Mouse (Mus musculus): ENCODE results near the gene Adam19.

DNA sequence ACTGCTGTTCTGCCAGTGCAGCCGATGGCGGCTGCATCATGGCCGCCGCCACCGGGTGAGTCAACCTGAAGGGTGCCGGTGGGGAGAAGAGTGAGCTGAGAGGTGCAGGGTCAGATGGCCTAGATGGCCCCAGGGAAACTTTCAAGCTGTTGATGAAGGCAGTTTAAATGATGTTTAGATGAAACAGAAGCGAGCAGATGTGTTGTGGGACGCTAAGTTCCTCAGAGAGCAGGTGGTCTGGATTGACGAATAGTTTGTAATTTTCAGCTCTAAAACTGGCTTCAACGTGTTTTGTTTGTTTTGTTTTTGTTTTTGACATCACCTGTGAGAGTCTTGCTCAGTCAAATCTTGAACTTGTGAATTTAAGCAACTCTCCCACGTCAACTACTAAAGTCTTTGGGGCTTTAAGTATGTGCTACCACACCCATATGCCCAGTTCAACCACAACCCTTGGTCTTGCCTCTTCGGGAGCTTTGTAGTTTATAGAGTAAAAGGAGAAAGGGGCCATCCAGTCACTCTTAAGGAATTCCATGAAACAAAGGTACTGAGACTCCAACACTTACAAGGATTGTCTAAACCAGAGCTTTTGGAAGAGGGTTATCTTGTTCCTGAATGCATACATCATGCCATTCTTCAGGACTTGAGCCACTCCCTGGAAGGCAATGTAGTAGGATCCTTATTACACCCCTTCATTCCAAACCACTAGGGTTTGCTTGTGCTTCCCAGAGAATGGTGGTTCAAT lies 69.5 kb downstream of the Adam19 start:
- TF ChIP-seq MAX (IDR thresholded peaks at IDR 0.05) (no peak), CTCF (IDR thresholded peaks at IDR 0.05; ENCODE audit: control insufficient read depth, insufficient read depth, insufficient read length) (no peak), CEBPB (IDR thresholded peaks at IDR 0.05; ENCODE audit: low read depth) (no peak), USF1 (IDR thresholded peaks at IDR 0.05; ENCODE audit: low read depth) (no peak), MYOD1 (IDR thresholded peaks at IDR 0.05; ENCODE audit: control insufficient read depth, insufficient read length, low read depth) (no peak), FOSL1 (IDR thresholded peaks at IDR 0.05; ENCODE audit: insufficient read depth, low read length, poor library complexity, severe bottlenecking) (no peak)

Measured in C2C12 (cell line).